Mouse (Mus musculus) forebrain, embryonic 11.5 days (tissue): ENCODE measurements around the gene Tenm3. TPM values are rescaled to one million over a fixed set of nuclear protein-coding genes. Genes with fewer than 3 reads are reported as not detected.

Experiments
- ATAC-seq: fragments of 200-750 bp; cut with Nextera tagmentation; replicated peaks from 2 replicates; pipeline ENCODE4 v1.8.0; 2017; ENCODE audit warnings: moderate TSS enrichment; ENCODE audit not compliant: low FRiP score
- DNase-seq: peaks from one replicate; pipeline ENCODE4 v3.0.0-alpha.2; 2017; ENCODE audit warnings: low spot score
- H3K27ac ChIP-seq: fragments of 300-500 bp; sonication (generic); 2 replicates; pipeline ENCODE4 v1.5.1; 2014; ENCODE audit warnings: low read depth, low read length
- H3K27me3 ChIP-seq: fragments of 300-500 bp; sonication (generic); 2 replicates; pipeline ENCODE4 v1.6.1; 2014; ENCODE audit warnings: mild to moderate bottlenecking, low read length, mixed read lengths; ENCODE audit not compliant: control insufficient read depth, insufficient read depth
- H3K36me3 ChIP-seq: fragments of 300-500 bp; sonication (generic); 2 replicates; pipeline ENCODE4 v1.6.1; 2014; ENCODE audit warnings: mild to moderate bottlenecking, low read length, moderate library complexity, mixed read lengths; ENCODE audit not compliant: control insufficient read depth, insufficient read depth
- H3K4me1 ChIP-seq: fragments of 300-500 bp; sonication (generic); replicated peaks from 2 replicates; pipeline ENCODE4 v1.6.1; 2014; ENCODE audit warnings: low read length, mixed read lengths; ENCODE audit not compliant: control insufficient read depth, insufficient read depth
- H3K4me2 ChIP-seq: fragments of 300-500 bp; sonication (generic); 2 replicates; pipeline ENCODE4 v1.6.1; 2014; ENCODE audit warnings: low read depth, mild to moderate bottlenecking, low read length, moderate library complexity, mixed read lengths; ENCODE audit not compliant: severe bottlenecking
- H3K4me3 ChIP-seq: fragments of 300-500 bp; sonication (generic); 2 replicates; pipeline ENCODE4 v1.5.1; 2014; ENCODE audit warnings: low read depth, low read length
- H3K9ac ChIP-seq: fragments of 300-500 bp; sonication (generic); 2 replicates; pipeline ENCODE4 v1.6.1; 2014; ENCODE audit warnings: low read length
- H3K9me3 ChIP-seq: fragments of 300-500 bp; sonication (generic); 2 replicates; pipeline ENCODE4 v1.6.1; 2016; ENCODE audit warnings: low read length, mixed read lengths; ENCODE audit not compliant: control insufficient read depth
- WGBS: fragments of 180-500 bp; shearing (Covaris S2); extraction: QIAGEN DNeasy Blood & Tissue Kit; methylation state at CpG from one replicate; pipeline ENCODE4 v1.1.7; 2014; 5-methylcytosine and 5-hydroxymethylcytosine counted together
- polyA plus RNA-seq: library from polyadenylated mRNA; unstranded; fragments of >200 nt; fragmentation: Nextera tagmentation; extraction: Ambion mirVana; gene quantifications from 2 replicates; pipeline ENCODE4 v1.2.1, GENCODE M21; 2014

Tenm3 gene
- polyA plus RNA-seq, 1 experiment from 2014 or later, result 48.1 TPM

- DNase-seq (no peak), ATAC-seq (peak; percentile 69)
- H3K4me2 ChIP-seq, result no peak overlapping the region
- no peak overlapping the region for H3K4me3 ChIP-seq
- no peak overlapping the region for H3K9ac ChIP-seq
- H3K27me3 ChIP-seq, result no peaks in the 10 kb centered on the region
- no peaks in the 10 kb centered on the region for H3K9me3 ChIP-seq
- WGBS, result 63% methylated on average over 3 of the region's 3 CpGs
- no peaks in the 10 kb centered on the region for H3K4me1 ChIP-seq
- H3K27ac ChIP-seq, result no peak overlapping the region
- no peaks in the 10 kb centered on the region; the same call in 1 of the 2 replicates for H3K36me3 ChIP-seq
Measured at GRCm38 (mm10) chr8:48665193-48665592, 178.6 kb downstream of the Tenm3 start.

GRCm38 (mm10) chr8:48659226-48659625 lies 184.5 kb downstream of the Tenm3 start:
- H3K4me2 ChIP-seq, result no peak overlapping the region
- ATAC-seq (no peak), DNase-seq (no peak)
- H3K27me3 ChIP-seq, result no peaks in the 10 kb centered on the region
- 0 out of 2 replicates have a peak, but pooled peaks cover 5% of the 10 kb centered on the region for H3K4me1 ChIP-seq
- no peaks in the 10 kb centered on the region for H3K36me3 ChIP-seq
- H3K9me3 ChIP-seq, result no peaks in the 10 kb centered on the region
- H3K27ac ChIP-seq, result no peak overlapping the region
- WGBS, result 88% methylated on average over 1 of the region's 1 CpGs
- H3K9ac ChIP-seq, result no peak overlapping the region
- no peak overlapping the region for H3K4me3 ChIP-seq

- Histone ChIP-seq H3K4me1 (0 out of 2 replicates have a peak, but pooled peaks cover 5% of the 10 kb centered on the region), H3K9me3 (no peaks in the 10 kb centered on the region), H3K9ac (no peak overlapping the region), H3K27me3 (no peaks in the 10 kb centered on the region), H3K27ac (no peak overlapping the region), H3K36me3 (no peaks in the 10 kb centered on the region), H3K4me3 (no peak overlapping the region), H3K4me2 (no peak overlapping the region)
- WGBS, result 29% methylated on average over 15 of the region's 15 CpGs
- no peak for DNase-seq
- no peak for ATAC-seq
Measured at GRCm38 (mm10) chr8:48655381-48656043, 188.2 kb downstream of the Tenm3 start.

GRCm38 (mm10) chr8:48649845-48650244 lies 193.9 kb downstream of the Tenm3 start:
- Histone ChIP-seq H3K36me3 (no peaks in the 10 kb centered on the region), H3K9ac (no peak overlapping the region)

GRCm38 (mm10) chr8:48649415-48649814 lies 194.3 kb downstream of the Tenm3 start:
- Histone ChIP-seq H3K27ac (no peak overlapping the region), H3K4me2 (no peak overlapping the region), H3K9me3 (no peaks in the 10 kb centered on the region), H3K27me3 (no peaks in the 10 kb centered on the region), H3K9ac (no peak overlapping the region), H3K36me3 (no peaks in the 10 kb centered on the region), H3K4me3 (no peak overlapping the region), H3K4me1 (peaks cover 3% of the 10 kb centered on the region; the same call in 1 of the 2 replicates)
- WGBS, result 82% methylated on average over 7 of the region's 7 CpGs
- DNase-seq (no peak), ATAC-seq (no peak)

More at GRCm38 (mm10) chr8:48649845-48650244, 193.9 kb downstream of the Tenm3 start:
- no peaks in the 10 kb centered on the region for H3K27me3 ChIP-seq
- H3K9me3 ChIP-seq, result no peaks in the 10 kb centered on the region
- DNase-seq (no peak), ATAC-seq (no peak)
- no peak overlapping the region for H3K4me3 ChIP-seq
- WGBS, result 92% methylated on average over 7 of the region's 7 CpGs
- H3K4me2 ChIP-seq, result no peak overlapping the region
- no peak overlapping the region for H3K27ac ChIP-seq
- H3K4me1 ChIP-seq, result peaks cover 3% of the 10 kb centered on the region; the same call in 1 of the 2 replicates

- WGBS, result 54% methylated on average over 18 of the region's 18 CpGs
- H3K27ac ChIP-seq, result 0 out of 2 replicates have a peak overlapping the region, but pooled peaks have one; percentile 12
Measured at GRCm38 (mm10) chr8:48646110-48646509, 197.6 kb downstream of the Tenm3 start.

GRCm38 (mm10) chr8:48638129-48638528 lies 205.6 kb downstream of the Tenm3 start:
- no peak overlapping the region for H3K4me3 ChIP-seq
- no peaks in the 10 kb centered on the region for H3K36me3 ChIP-seq
- no peaks in the 10 kb centered on the region for H3K9me3 ChIP-seq
- H3K27ac ChIP-seq, result no peak overlapping the region
- DNase-seq (no peak), ATAC-seq (no peak)
- H3K4me2 ChIP-seq, result no peak overlapping the region
- H3K4me1 ChIP-seq, result 0 out of 2 replicates have a peak, but pooled peaks cover 1% of the 10 kb centered on the region
- 79% methylated on average over 4 of the region's 4 CpGs for WGBS
- H3K27me3 ChIP-seq, result no peaks in the 10 kb centered on the region
- H3K9ac ChIP-seq, result no peak overlapping the region

More at GRCm38 (mm10) chr8:48646110-48646509, 197.6 kb downstream of the Tenm3 start:
- peaks cover 4% of the 10 kb centered on the region; the same call in 1 of the 2 replicates for H3K4me1 ChIP-seq
- H3K36me3 ChIP-seq, result no peaks in the 10 kb centered on the region
- peak overlapping the region; percentile 42; the same call in 1 of the 2 replicates for H3K4me2 ChIP-seq
- peak overlapping the region; percentile 37; the same call in 1 of the 2 replicates for H3K9ac ChIP-seq
- H3K27me3 ChIP-seq, result no peaks in the 10 kb centered on the region
- H3K9me3 ChIP-seq, result no peaks in the 10 kb centered on the region
- ATAC-seq, result peak; percentile 56; the same call in 1 of the 2 replicates
- no peak overlapping the region for H3K4me3 ChIP-seq
- peak; percentile 58 for DNase-seq

GRCm38 (mm10) chr8:48636979-48637378 lies 206.8 kb downstream of the Tenm3 start:
- 84% methylated on average over 5 of the region's 5 CpGs for WGBS
- ATAC-seq (no peak), DNase-seq (no peak)
- Histone ChIP-seq H3K9me3 (no peaks in the 10 kb centered on the region), H3K4me3 (no peak overlapping the region), H3K4me2 (no peak overlapping the region), H3K9ac (no peak overlapping the region), H3K27ac (no peak overlapping the region), H3K36me3 (no peaks in the 10 kb centered on the region), H3K4me1 (0 out of 2 replicates have a peak, but pooled peaks cover 1% of the 10 kb centered on the region), H3K27me3 (no peaks in the 10 kb centered on the region)

GRCm38 (mm10) chr8:48635815-48636214 lies 207.9 kb downstream of the Tenm3 start:
- Histone ChIP-seq H3K9ac (no peak overlapping the region), H3K4me2 (no peak overlapping the region), H3K4me1 (no peaks in the 10 kb centered on the region), H3K27ac (no peak overlapping the region), H3K27me3 (no peaks in the 10 kb centered on the region), H3K36me3 (no peaks in the 10 kb centered on the region), H3K9me3 (no peaks in the 10 kb centered on the region), H3K4me3 (no peak overlapping the region)
- no peak for ATAC-seq
- WGBS, result 77% methylated on average over 4 of the region's 4 CpGs
- DNase-seq, result no peak
